Mouse (Mus musculus): Measurements from ENCODE around the gene Deaf1. TPM values are rescaled to one million over a fixed set of nuclear protein-coding genes. Genes with fewer than 3 reads are reported as not detected.

Gene Deaf1
- total RNA-seq, 2 experiments from 2014 or later: 24.6 to 28.7 TPM

- no peak for DNase-seq
These were observed 11.9 kb upstream of the Deaf1 start for GRCm38 (mm10) chr7:141339215-141339920.

- peak; percentile 35 for DNase-seq
These were observed 11.2 kb upstream of the Deaf1 start, which contains the start of gene Eps8l2 for GRCm38 (mm10) chr7:141338576-141339131. Gene Eps8l2, plus strand, starts transcription at chr7:141338880.

GRCm38 (mm10) chr7:141337716-141338416 lies 10.4 kb upstream of the Deaf1 start:
- DNase-seq: no peak

GRCm38 (mm10) chr7:141336296-141336695 lies 8.8 kb upstream of the Deaf1 start:
- DNase-seq: no peak

- DNase-seq: no peak
These were observed 8.2 kb upstream of the Deaf1 start for GRCm38 (mm10) chr7:141335682-141336081.

- no peak for DNase-seq
These were observed 7.6 kb upstream of the Deaf1 start for GRCm38 (mm10) chr7:141335044-141335579.

GRCm38 (mm10) chr7:141331990-141332389 lies 4.5 kb upstream of the Deaf1 start:
- DNase-seq: no peak

- no peak for DNase-seq
These were observed 3.2 kb upstream of the Deaf1 start for GRCm38 (mm10) chr7:141330706-141331105.

- DNase-seq: no peak
These were observed 992 bp upstream of the Deaf1 start for GRCm38 (mm10) chr7:141328373-141328990.

- DNase-seq: no peak
These were observed 694 bp downstream of the Deaf1 start for GRCm38 (mm10) chr7:141326546-141327446.

- no peak for DNase-seq
These were observed 2.8 kb downstream of the Deaf1 start for GRCm38 (mm10) chr7:141324686-141325085.

- DNase-seq: no peak
These were observed 8.0 kb downstream of the Deaf1 start for GRCm38 (mm10) chr7:141319446-141319845.

GRCm38 (mm10) chr7:141317619-141318132 lies 9.8 kb downstream of the Deaf1 start:
- DNase-seq: no peak

GRCm38 (mm10) chr7:141315974-141316373 lies 11.5 kb downstream of the Deaf1 start:
- no peak for DNase-seq

- DNase-seq: no peak
These were observed 12.4 kb downstream of the Deaf1 start for GRCm38 (mm10) chr7:141315076-141315475.

- DNase-seq: no peak
These were observed 13.1 kb downstream of the Deaf1 start for GRCm38 (mm10) chr7:141314416-141314815.

GRCm38 (mm10) chr7:141304537-141304936 lies 23.0 kb downstream of the Deaf1 start:
- DNase-seq: no peak

GRCm38 (mm10) chr7:141302702-141303268 lies 24.7 kb downstream of the Deaf1 start:
- DNase-seq: no peak

- DNase-seq: no peak
These were observed 26.1 kb downstream of the Deaf1 start for GRCm38 (mm10) chr7:141301386-141301785.

- DNase-seq: no peak
These were observed 28.3 kb downstream of the Deaf1 start for GRCm38 (mm10) chr7:141299175-141299574.
